Mouse (Mus musculus) MEL (cell line): ENCODE measurements around the gene Supt3. TPM values are rescaled to one million over a fixed set of nuclear protein-coding genes. Genes with fewer than 3 reads are reported as not detected.
A peak's percentile ranks its signal among the peaks of the same experiment; 100 is the strongest.

Source experiments
- DNase-seq: peaks from one replicate; pipeline ENCODE4 v3.0.0; 2011; ENCODE audit warnings: low read depth, low spot score
- H3K27ac ChIP-seq: 2 replicates; pipeline ENCODE4 v1.5.1; 2012; ENCODE audit warnings: low read depth, mild to moderate bottlenecking, control low read depth, low read length, moderate library complexity; ENCODE audit not compliant: control insufficient read depth
- H3K27me3 ChIP-seq, 2 experiments: fragments of 150-350 bp in 1 of 2; sonication (generic) in 1 of 2; 2 replicates each; pipeline ENCODE4 v1.6.1; 2012; ENCODE audit warnings: low read length in 2 of 2, mild to moderate bottlenecking in 2 of 2, improper control_type of control experiment in 1 of 2, moderate library complexity in 1 of 2; ENCODE audit not compliant: insufficient read depth in 2 of 2, control insufficient read depth in 1 of 2
- H3K36me3 ChIP-seq, 2 experiments: 2 replicates each; pipeline ENCODE4 v1.6.1; 2012 to 2014; ENCODE audit warnings: low read length in 2 of 2, improper control_type of control experiment in 1 of 2, inconsistent platforms in 1 of 2, mild to moderate bottlenecking in 1 of 2; ENCODE audit not compliant: insufficient read depth in 2 of 2, control insufficient read depth in 1 of 2
- H3K4me1 ChIP-seq, 2 experiments: fragments of 150-350 bp in 1 of 2; sonication (generic) in 1 of 2; 2 replicates each; pipeline ENCODE4 v1.6.1; 2012; ENCODE audit warnings: low read length in 2 of 2, improper control_type of control experiment in 1 of 2, mild to moderate bottlenecking in 1 of 2; ENCODE audit not compliant: insufficient read depth in 2 of 2, control insufficient read depth in 1 of 2
- H3K4me3 ChIP-seq, 2 experiments: fragments of 150-350 bp in 1 of 2; sonication (generic) in 1 of 2; 2 replicates each; pipeline ENCODE4 v1.5.1; 2012; ENCODE audit warnings: low read depth in 2 of 2, low read length in 2 of 2, mild to moderate bottlenecking in 2 of 2, moderate library complexity in 2 of 2, control low read depth in 1 of 2, improper control_type of control experiment in 1 of 2; ENCODE audit not compliant: control insufficient read depth in 1 of 2, insufficient read depth in 1 of 2
- H3K79me2 ChIP-seq: 2 replicates; pipeline ENCODE4 v1.6.1; 2012; ENCODE audit warnings: mild to moderate bottlenecking, low read length, moderate library complexity; ENCODE audit not compliant: control insufficient read depth, poor library complexity, insufficient read depth
- H3K9ac ChIP-seq: 2 replicates; pipeline ENCODE4 v1.6.1; 2012; ENCODE audit warnings: low read depth, mild to moderate bottlenecking, control low read depth, low read length, moderate library complexity; ENCODE audit not compliant: control insufficient read depth, poor library complexity, severe bottlenecking
- H3K9me3 ChIP-seq: fragments of 150-350 bp; sonication (generic); replicated peaks from 2 replicates; pipeline ENCODE4 v1.6.1; 2012; ENCODE audit warnings: mild to moderate bottlenecking, low read length, improper control_type of control experiment, moderate library complexity; ENCODE audit not compliant: insufficient read depth
- CHD1 ChIP-seq: IDR thresholded peaks from 2 replicates; pipeline ENCODE4 v1.6.1; 2012; ENCODE audit warnings: low read depth, mild to moderate bottlenecking, inconsistent platforms, low read length, improper control_type of control experiment
- EP300 ChIP-seq, 2 experiments: IDR thresholded peaks; 2 replicates each; pipeline ENCODE4 v1.6.1; 2011; ENCODE audit warnings: improper control_type of control experiment in 2 of 2, low read length in 2 of 2, low read depth in 1 of 2, mild to moderate bottlenecking in 1 of 2
- GATA1 ChIP-seq: IDR thresholded peaks from 2 replicates; pipeline ENCODE4 v1.6.1; 2011; ENCODE audit warnings: low read depth, low read length, improper control_type of control experiment
- JUND ChIP-seq: IDR thresholded peaks from 2 replicates; pipeline ENCODE4 v1.6.1; 2011; ENCODE audit warnings: low read depth, mild to moderate bottlenecking, improper control_type of control experiment, low read length
- MYC ChIP-seq: IDR thresholded peaks from 2 replicates; pipeline ENCODE4 v1.6.1; 2011; ENCODE audit warnings: low read depth, mild to moderate bottlenecking, low read length, improper control_type of control experiment, moderate library complexity
- RCOR1 ChIP-seq: IDR thresholded peaks from 2 replicates; pipeline ENCODE4 v1.6.1; 2012; ENCODE audit warnings: low read depth, mild to moderate bottlenecking, inconsistent platforms, low read length, improper control_type of control experiment
- SMC3 ChIP-seq: IDR thresholded peaks from 2 replicates; pipeline ENCODE4 v1.6.1; 2011; ENCODE audit warnings: low read depth, low read length, improper control_type of control experiment
- UBTF ChIP-seq: IDR thresholded peaks from 2 replicates; pipeline ENCODE4 v1.6.1; 2012; ENCODE audit warnings: low read depth, mild to moderate bottlenecking, inconsistent platforms, low read length, improper control_type of control experiment, moderate library complexity, borderline replicate concordance; ENCODE audit not compliant: insufficient read depth
- USF1 ChIP-seq: IDR thresholded peaks from 2 replicates; pipeline ENCODE4 v1.6.1; 2014; ENCODE audit warnings: low read depth, mild to moderate bottlenecking, inconsistent platforms, low read length, improper control_type of control experiment, moderate library complexity
- ZMIZ1 ChIP-seq: IDR thresholded peaks from 2 replicates; pipeline ENCODE4 v1.6.1; 2012; ENCODE audit warnings: low read depth, mild to moderate bottlenecking, inconsistent platforms, low read length, improper control_type of control experiment, moderate library complexity
- ZNF384 ChIP-seq: IDR thresholded peaks from 2 replicates; pipeline ENCODE4 v1.6.1; 2012; ENCODE audit warnings: low read depth, mild to moderate bottlenecking, inconsistent platforms, low read length, improper control_type of control experiment
- polyA plus RNA-seq, 2 experiments: library from polyadenylated mRNA; stranded (reverse) in 1 of 2; unstranded in 1 of 2; fragments of >175 nt in 1 of 2; fragments of >200 nt in 1 of 2; gene quantifications; 2 replicates each; pipeline versions ENCODE4 v1.2.1 to v1.2.4; 2012; ENCODE audit warnings: low replicate concordance in 2 of 2, low read depth in 1 of 2; ENCODE audit not compliant: insufficient read length in 2 of 2, insufficient read depth in 1 of 2, missing spikeins in 1 of 2
- total RNA-seq: library from RNA; depleted of rRNA; stranded (reverse); fragments of 300-350 nt; gene quantifications from 2 replicates; pipeline ENCODE4 v1.2.3, GENCODE M21; 2012

Supt3 gene
- total and polyA plus RNA-seq, 3 experiments, result 7.0 to 28.6 TPM; not detected in 1

DNA sequence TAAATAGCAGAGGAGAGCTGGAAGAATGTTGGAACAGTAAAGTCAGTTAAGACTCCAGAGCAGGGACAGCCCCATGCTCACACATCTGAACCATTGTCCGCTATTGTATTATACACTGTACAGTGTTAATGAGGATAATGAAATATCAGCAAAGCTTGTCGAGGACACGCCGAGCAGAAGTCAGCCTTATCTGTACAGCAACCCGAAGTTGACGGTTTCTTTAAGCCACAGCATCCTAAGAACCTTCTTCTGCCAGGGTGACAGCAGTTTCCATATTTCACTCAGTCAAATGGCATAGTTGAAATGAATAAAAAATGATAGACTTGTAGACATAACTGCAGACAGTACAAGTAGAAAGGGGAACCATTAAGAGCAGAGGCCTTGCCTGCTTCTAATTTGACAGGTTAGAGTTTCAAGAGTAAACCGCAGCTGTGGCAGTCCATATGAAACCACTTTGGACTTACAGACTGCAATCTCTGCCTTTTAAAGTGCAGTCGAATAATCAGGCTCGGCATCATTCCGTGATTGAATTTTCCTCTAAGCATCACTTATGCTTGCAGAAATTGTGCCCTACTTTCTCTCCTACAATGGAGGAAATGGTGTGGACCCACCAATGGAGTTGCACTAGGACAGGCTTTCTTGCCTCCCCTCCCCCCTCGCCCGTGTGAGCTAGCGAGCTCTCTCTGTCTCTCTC lies 227.7 kb downstream of the Supt3 start (continued):
- TF ChIP-seq GATA1 (peak; percentile 68), SMC3 (no peak), ZNF384 (no peak), MYC (no peak)

DNA sequence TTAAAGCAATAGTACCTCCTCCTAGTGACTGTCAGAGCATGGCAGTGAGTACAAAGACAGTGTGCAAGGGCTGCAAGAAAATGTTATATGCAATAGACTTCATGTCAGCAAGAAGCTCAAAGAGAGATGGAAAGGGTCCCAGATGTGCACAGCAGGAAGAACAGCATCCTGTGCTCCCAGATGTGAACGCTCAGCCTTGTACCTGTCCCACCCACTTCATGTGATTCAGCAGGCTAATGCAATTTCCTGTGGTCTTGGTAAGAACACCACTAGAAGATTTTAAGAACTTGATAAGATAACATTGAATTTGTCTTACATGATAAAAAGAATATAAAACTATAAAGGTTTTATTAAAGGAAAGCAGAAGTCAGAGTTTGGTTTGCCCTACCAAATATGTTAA lies 230.5 kb downstream of the Supt3 start:
- Histone ChIP-seq H3K27ac (no peak overlapping the region), H3K9me3 (no peaks in the 10 kb centered on the region), H3K4me1 (peaks cover 8 to 10% of the 10 kb centered on the region in 2 experiments; a peak in 3 of 4 replicates), H3K4me3 (no peak overlapping the region), H3K9ac (no peak overlapping the region), H3K36me3 (peaks cover 0 to 20% of the 10 kb centered on the region in 2 experiments; a peak in 3 of 4 replicates), H3K79me2 (no peaks in the 10 kb centered on the region), H3K27me3 (no peaks in the 10 kb centered on the region)
- TF ChIP-seq CHD1 (no peak), EP300 (IDR thresholded peaks at IDR 0.05; ENCODE audit: low read depth in 1 of 2, low read length in 2 of 2) (peak in 1 of 2 experiments; percentile 19; a peak in 1 of 4 replicates), MYC (no peak)
- DNase-seq, result peak; percentile 5

DNA sequence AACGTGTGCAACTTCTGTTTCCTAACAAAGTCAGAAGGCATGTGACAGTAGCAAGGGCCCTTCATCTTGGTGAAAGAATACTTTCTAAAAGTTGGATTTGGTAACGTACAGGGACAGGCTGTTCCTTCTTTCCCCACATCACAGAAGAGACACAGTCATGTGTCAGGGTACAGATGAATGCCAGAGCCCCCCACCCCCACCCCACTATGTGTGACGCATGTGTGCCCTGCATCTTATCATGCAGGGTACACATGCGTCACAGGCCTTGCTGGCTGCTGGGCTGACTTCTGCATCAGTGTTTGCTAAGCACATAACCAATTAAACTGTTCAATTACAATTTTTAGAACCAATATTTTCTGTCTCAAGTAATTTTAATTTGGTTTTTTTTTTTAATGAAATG lies 231.7 kb downstream of the Supt3 start:
- H3K27me3 ChIP-seq, result no peaks in the 10 kb centered on the region

DNA sequence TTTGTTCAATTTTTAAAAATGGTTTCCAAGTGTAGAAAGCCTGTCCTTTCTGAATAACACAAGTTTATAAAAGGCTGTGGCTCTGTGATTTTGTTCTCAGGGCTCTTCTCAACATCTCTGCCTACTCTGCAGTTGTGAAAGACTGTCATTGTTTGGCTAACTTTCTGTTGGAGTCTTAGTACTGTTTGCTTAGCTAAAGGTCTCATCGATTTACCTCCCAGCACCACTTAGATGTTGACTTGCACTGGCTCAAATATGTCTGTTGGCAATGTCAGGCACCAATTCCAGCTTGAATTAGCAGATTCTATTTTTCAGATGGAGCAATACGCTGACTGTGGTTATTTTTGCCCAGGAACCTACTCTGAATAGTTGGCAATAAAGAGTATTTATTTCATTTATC lies 233.5 kb downstream of the Supt3 start:
- Histone ChIP-seq H3K9me3 (no peaks in the 10 kb centered on the region), H3K4me3 (no peak overlapping the region), H3K27ac (no peak overlapping the region), H3K4me1 (peaks cover 2 to 4% of the 10 kb centered on the region in 2 experiments; a peak in 2 of 4 replicates), H3K79me2 (no peaks in the 10 kb centered on the region), H3K36me3 (peaks cover 0 to 10% of the 10 kb centered on the region in 2 experiments; a peak in 2 of 4 replicates), H3K9ac (no peak overlapping the region), H3K27me3 (no peaks in the 10 kb centered on the region)
- TF ChIP-seq ZMIZ1, result no peak
- no peak for TF ChIP-seq GATA1
- TF ChIP-seq UBTF, result no peak
- no peak for DNase-seq

More for the DNA sequence above, 231.7 kb downstream of the Supt3 start:
- Histone ChIP-seq H3K36me3 (peaks cover 0 to 20% of the 10 kb centered on the region in 2 experiments; a peak in 2 of 4 replicates), H3K9me3 (no peaks in the 10 kb centered on the region), H3K4me1 (peaks cover 8 to 10% of the 10 kb centered on the region in 2 experiments; a peak in 3 of 4 replicates), H3K4me3 (no peak overlapping the region), H3K9ac (no peak overlapping the region), H3K79me2 (no peaks in the 10 kb centered on the region), H3K27ac (no peak overlapping the region)
- DNase-seq, result no peak
- no peak for TF ChIP-seq EP300 (IDR thresholded peaks at IDR 0.05; ENCODE audit: low read depth in 1 of 2, low read length in 2 of 2)
- no peak for TF ChIP-seq UBTF
- no peak for TF ChIP-seq JUND
- no peak for TF ChIP-seq RCOR1
- no peak for TF ChIP-seq USF1
